Mouse (Mus musculus) liver, postnatal 0 days (tissue): Measurements from ENCODE around the gene Tmbim6. TPM values are rescaled to one million over a fixed set of nuclear protein-coding genes. Genes with fewer than 3 reads are reported as not detected.
A peak's percentile ranks its signal among the peaks of the same experiment; 100 is the strongest.

Source experiments
- ATAC-seq: fragments of 200-750 bp; cut with Nextera tagmentation; 2 replicates; pipeline ENCODE4 v1.8.0; 2017; ENCODE audit warnings: mild to moderate bottlenecking, moderate library complexity
- DNase-seq: peaks from one replicate; pipeline ENCODE4 v3.0.0-alpha.2; 2016
- H3K27ac ChIP-seq: fragments of 300-500 bp; sonication (generic); 2 replicates; pipeline ENCODE4 v1.5.1; 2014; ENCODE audit warnings: antibody characterized with exemption, moderate library complexity, mild to moderate bottlenecking, low read depth
- H3K27me3 ChIP-seq: fragments of 300-500 bp; sonication (generic); 2 replicates; pipeline ENCODE4 v1.6.1; 2014; ENCODE audit warnings: low read length, control low read depth, mixed read lengths; ENCODE audit not compliant: insufficient read depth
- H3K36me3 ChIP-seq: fragments of 300-500 bp; sonication (generic); replicated peaks from 2 replicates; pipeline ENCODE4 v1.6.1; 2014; ENCODE audit warnings: mild to moderate bottlenecking, control low read depth, low read length, moderate library complexity, mixed read lengths; ENCODE audit not compliant: insufficient read depth
- H3K4me1 ChIP-seq: fragments of 300-500 bp; sonication (generic); 2 replicates; pipeline ENCODE4 v1.6.1; 2014; ENCODE audit warnings: antibody characterized with exemption, mild to moderate bottlenecking, control low read depth; ENCODE audit not compliant: insufficient read depth
- H3K4me2 ChIP-seq: fragments of 300-500 bp; sonication (generic); 2 replicates; pipeline ENCODE4 v1.6.1; 2014; ENCODE audit warnings: low read depth, mild to moderate bottlenecking, low read length, moderate library complexity, mixed read lengths
- H3K4me3 ChIP-seq: fragments of 300-500 bp; sonication (generic); 2 replicates; pipeline ENCODE4 v1.5.1; 2014; ENCODE audit warnings: low read depth, low read length
- H3K9ac ChIP-seq: fragments of 300-500 bp; sonication (generic); replicated peaks from 2 replicates; pipeline ENCODE4 v1.6.1; 2014; ENCODE audit warnings: mild to moderate bottlenecking, moderate library complexity
- H3K9me3 ChIP-seq: fragments of 300-500 bp; sonication (generic); 2 replicates; pipeline ENCODE4 v1.6.1; 2016; ENCODE audit warnings: mild to moderate bottlenecking, control low read depth, low read length, mixed read lengths
- CTCF ChIP-seq: sonication (generic); IDR thresholded peaks from 2 replicates; pipeline ENCODE4 v1.5.1; 2016; ENCODE audit warnings: antibody characterized with exemption, low read depth
- EP300 ChIP-seq: IDR thresholded peaks from 2 replicates; pipeline ENCODE4 v1.6.1; 2016; ENCODE audit warnings: antibody characterized with exemption, low read depth, mild to moderate bottlenecking
- WGBS: fragments of 180-500 bp; shearing (Covaris S2); extraction: QIAGEN DNeasy Blood & Tissue Kit; methylation state at CpG from one replicate; pipeline ENCODE4 v1.1.7; 2014; ENCODE audit not compliant: insufficient replicate concordance; 5-methylcytosine and 5-hydroxymethylcytosine counted together
- polyA plus RNA-seq: library from polyadenylated mRNA; unstranded; fragments of >200 nt; fragmentation: Nextera tagmentation; extraction: Ambion mirVana; gene quantifications from 2 replicates; pipeline ENCODE4 v1.2.1, GENCODE M21; 2015

The Tmbim6 gene
- polyA plus RNA-seq, 1 experiment from 2014 or later: 586 TPM

GRCm38 (mm10) chr15:99397622-99398021 is 4.9 kb downstream of the Tmbim6 start:
- Histone ChIP-seq H3K27me3 (no peaks in the 10 kb centered on the region), H3K9ac (no peak overlapping the region), H3K4me3 (no peak overlapping the region), H3K36me3 (peaks cover 22% of the 10 kb centered on the region), H3K4me1 (peaks cover 39% of the 10 kb centered on the region), H3K27ac (peak overlapping the region; percentile 68), H3K4me2 (peak overlapping the region; percentile 78; the same call in 1 of the 2 replicates), H3K9me3 (no peaks in the 10 kb centered on the region)
- WGBS: 93% methylated on average over 2 of the region's 2 CpGs
- DNase-seq (no peak), ATAC-seq (no peak)
- TF ChIP-seq EP300: no peak
- no peak for TF ChIP-seq CTCF

- 58% methylated on average over 15 of the region's 15 CpGs for WGBS
- peak; percentile 57 for DNase-seq
- H3K36me3 ChIP-seq: peaks cover 42% of the 10 kb centered on the region
These were observed 7.0 kb downstream of the Tmbim6 start for GRCm38 (mm10) chr15:99399503-99400245.

GRCm38 (mm10) chr15:99400602-99401001 is 7.9 kb downstream of the Tmbim6 start:
- Histone ChIP-seq H3K36me3 (peaks cover 51% of the 10 kb centered on the region), H3K4me3 (no peak overlapping the region; the same call in 1 of the 2 replicates), H3K4me1 (peaks cover 32% of the 10 kb centered on the region), H3K4me2 (peak overlapping the region; percentile 65), H3K27me3 (no peaks in the 10 kb centered on the region), H3K9ac (no peak overlapping the region), H3K9me3 (no peaks in the 10 kb centered on the region), H3K27ac (no peak overlapping the region)
- 77% methylated on average over 6 of the region's 6 CpGs for WGBS
- no peak for DNase-seq
- ATAC-seq: no peak
- TF ChIP-seq CTCF (no peak), EP300 (no peak)

More at GRCm38 (mm10) chr15:99399503-99400245, 7.0 kb downstream of the Tmbim6 start:
- no peaks in the 10 kb centered on the region for H3K9me3 ChIP-seq
- peak overlapping the region; percentile 65 for H3K4me2 ChIP-seq
- H3K4me1 ChIP-seq: peaks cover 39% of the 10 kb centered on the region
- peak overlapping the region; percentile 25 for H3K4me3 ChIP-seq
- peak; percentile 20; the same call in 1 of the 2 replicates for ATAC-seq
- no peaks in the 10 kb centered on the region for H3K27me3 ChIP-seq
- peak overlapping the region; percentile 27; the same call in 1 of the 2 replicates for H3K9ac ChIP-seq
- peak overlapping the region; percentile 36; the same call in 1 of the 2 replicates for H3K27ac ChIP-seq
- TF ChIP-seq CTCF: no peak
- TF ChIP-seq EP300: no peak

GRCm38 (mm10) chr15:99403159-99403889 is 10.6 kb downstream of the Tmbim6 start:
- Histone ChIP-seq H3K27ac (peak overlapping the region; percentile 55; the same call in 1 of the 2 replicates), H3K36me3 (peaks cover 76% of the 10 kb centered on the region), H3K4me2 (peak overlapping the region; percentile 32), H3K9me3 (no peaks in the 10 kb centered on the region), H3K4me3 (no peak overlapping the region), H3K9ac (peak overlapping the region; percentile 35; the same call in 1 of the 2 replicates), H3K4me1 (peaks cover 7% of the 10 kb centered on the region), H3K27me3 (no peaks in the 10 kb centered on the region)
- no peak for DNase-seq
- peak; percentile 34 for ATAC-seq
- 70% methylated on average over 12 of the region's 12 CpGs for WGBS
- TF ChIP-seq EP300 (no peak), CTCF (no peak)

GRCm38 (mm10) chr15:99405150-99405549 is 12.5 kb downstream of the Tmbim6 start:
- H3K9ac ChIP-seq: no peak overlapping the region
- H3K36me3 ChIP-seq: peaks cover 90% of the 10 kb centered on the region
- TF ChIP-seq CTCF (no peak), EP300 (no peak)
- H3K4me1 ChIP-seq: no peaks in the 10 kb centered on the region; the same call in 1 of the 2 replicates
- no peaks in the 10 kb centered on the region for H3K9me3 ChIP-seq
- 84% methylated on average over 9 of the region's 9 CpGs for WGBS
- no peaks in the 10 kb centered on the region for H3K27me3 ChIP-seq
- ATAC-seq (no peak), DNase-seq (no peak)
- H3K4me3 ChIP-seq: no peak overlapping the region
- H3K4me2 ChIP-seq: no peak overlapping the region
- no peak overlapping the region for H3K27ac ChIP-seq

GRCm38 (mm10) chr15:99406986-99407570 is 14.4 kb downstream of the Tmbim6 start:
- H3K4me3 ChIP-seq: no peak overlapping the region
- H3K4me1 ChIP-seq: no peaks in the 10 kb centered on the region
- H3K4me2 ChIP-seq: no peak overlapping the region
- H3K9ac ChIP-seq: no peak overlapping the region
- no peaks in the 10 kb centered on the region for H3K27me3 ChIP-seq
- H3K36me3 ChIP-seq: peaks cover 82% of the 10 kb centered on the region
- no peaks in the 10 kb centered on the region for H3K9me3 ChIP-seq
- no peak overlapping the region for H3K27ac ChIP-seq
- 91% methylated on average over 15 of the region's 15 CpGs for WGBS
- no peak for TF ChIP-seq CTCF
- TF ChIP-seq EP300: no peak
- ATAC-seq (no peak), DNase-seq (peak; percentile 12)
